Mouse (Mus musculus) kidney, postnatal 4 days (tissue): ENCODE measurements at regions not wholly inside any gene's neighbourhood (a gene's known extent, or its start where the extent isn't known, plus 50 kb on each side); places are given as distances from the start of the nearest gene placed in this dataset.
A peak's percentile ranks its signal among the peaks of the same experiment; 100 is the strongest.
"Not testable (repeated sequence)": the region's sequence is repeated elsewhere in the genome, so short reads cannot be mapped to it uniquely, and the experiment has no call there.

Experiments
- DNase-seq, 2 experiments: peaks; one replicate each; pipeline ENCODE4 v3.0.0; 2021; ENCODE audit warnings: mixed read lengths in 2 of 2

GRCm38 (mm10) chr10:104592009-104592603, 398.3 kb downstream of the Gm4340 start:
- no peak for DNase-seq

DNA sequence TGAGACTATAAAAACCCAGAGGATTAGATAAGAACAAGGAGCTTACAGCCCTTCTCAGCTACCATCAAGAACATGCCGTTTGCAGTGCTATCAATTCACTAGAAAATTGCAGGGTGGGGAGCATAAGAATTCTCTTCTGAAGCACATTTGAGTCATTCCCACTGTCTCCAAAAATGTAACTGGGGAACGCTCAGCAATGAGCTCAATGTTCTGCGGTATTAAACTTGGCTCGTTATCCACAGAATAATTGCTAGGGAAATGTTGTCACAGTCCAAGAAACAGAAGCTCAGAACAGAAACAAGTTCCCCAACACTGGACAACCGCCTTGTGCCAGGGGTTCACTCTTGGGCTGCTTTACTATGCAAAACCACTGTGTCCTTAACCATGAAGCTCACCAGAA, 402.1 kb downstream of the Gm4340 start:
- no peak for DNase-seq

- DNase-seq: no peak
These were observed 433.8 kb downstream of the Gm4340 start for GRCm38 (mm10) chr10:104627629-104628028.

- DNase-seq: no peak
These were observed 457.2 kb downstream of the Gm4340 start for GRCm38 (mm10) chr10:104651020-104651419.

- DNase-seq: no peak
These were observed 466.5 kb downstream of the Gm4340 start for GRCm38 (mm10) chr10:104660298-104660697.

DNA sequence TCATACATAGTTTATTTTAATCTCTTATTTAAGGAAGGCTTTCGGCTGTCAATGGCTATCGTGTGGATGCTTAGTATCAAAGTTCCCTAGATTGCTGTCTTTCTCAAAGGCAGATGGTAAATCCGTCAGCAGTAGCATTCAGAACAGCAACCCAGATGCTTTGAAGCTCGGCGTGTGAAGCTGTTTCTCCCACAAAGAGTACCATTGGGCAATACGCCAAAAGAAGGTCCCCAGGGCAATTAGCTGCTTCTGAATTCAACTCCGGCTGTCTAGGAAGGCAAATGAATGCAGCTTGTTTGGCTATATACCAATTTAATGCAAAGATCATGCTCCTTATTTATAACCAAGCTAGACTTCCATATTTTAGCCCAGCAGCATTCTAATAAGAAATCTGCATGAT, 467.8 kb downstream of the Gm4340 start:
- DNase-seq: peak; percentile 24 to 36

DNA sequence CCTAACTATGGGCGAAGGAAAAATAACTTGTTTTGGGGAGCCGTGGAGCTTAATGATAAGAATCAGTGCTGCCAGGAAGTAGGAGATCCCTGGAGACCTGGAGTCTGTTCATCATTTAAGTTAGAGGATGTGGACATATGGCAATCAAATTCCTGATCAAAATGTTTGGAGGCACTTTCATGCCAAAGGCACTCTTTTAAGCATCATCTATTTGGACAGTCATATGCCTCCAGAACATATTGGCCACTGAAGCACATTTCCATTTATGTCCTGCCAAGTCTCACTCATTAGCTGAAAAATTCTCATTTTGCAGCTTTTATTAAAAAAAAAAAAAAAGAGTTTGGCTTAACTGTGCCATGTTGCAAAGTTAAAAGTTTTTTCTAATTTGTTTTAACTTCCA, 474.4 kb downstream of the Gm4340 start:
- no peak for DNase-seq

DNA sequence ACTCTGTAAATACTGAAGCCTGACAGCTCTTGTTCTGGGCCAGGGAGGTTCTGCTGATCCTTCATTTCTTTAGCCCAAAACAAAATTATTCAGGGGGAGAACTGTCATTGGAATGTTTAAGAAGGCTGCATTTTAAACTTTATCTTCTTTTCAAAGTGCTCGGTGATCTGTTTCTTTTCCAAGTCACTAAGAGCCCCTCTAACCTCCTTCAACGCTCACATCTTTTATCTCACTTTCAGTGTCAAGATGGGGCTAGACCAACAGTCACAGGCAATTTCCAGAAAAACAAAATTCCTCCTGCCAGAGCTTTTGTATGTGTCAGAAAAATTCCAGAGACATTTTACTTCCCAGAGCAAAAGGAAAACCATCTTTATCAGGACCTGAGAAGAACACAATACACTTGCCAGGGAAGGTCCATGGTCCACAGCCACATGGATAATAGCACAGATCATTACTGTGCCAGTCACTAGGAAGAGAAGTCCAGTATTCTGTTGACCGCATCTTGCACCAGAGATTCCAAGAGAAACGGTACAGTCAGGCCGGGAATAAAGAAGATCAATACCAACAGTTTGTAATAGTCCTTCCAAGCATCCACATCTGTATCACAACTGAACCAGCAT, 491.0 kb downstream of the Gm4340 start:
- DNase-seq: no peak

- DNase-seq: no peak
These were observed 492.0 kb downstream of the Gm4340 start for GRCm38 (mm10) chr10:104685857-104686256.

DNA sequence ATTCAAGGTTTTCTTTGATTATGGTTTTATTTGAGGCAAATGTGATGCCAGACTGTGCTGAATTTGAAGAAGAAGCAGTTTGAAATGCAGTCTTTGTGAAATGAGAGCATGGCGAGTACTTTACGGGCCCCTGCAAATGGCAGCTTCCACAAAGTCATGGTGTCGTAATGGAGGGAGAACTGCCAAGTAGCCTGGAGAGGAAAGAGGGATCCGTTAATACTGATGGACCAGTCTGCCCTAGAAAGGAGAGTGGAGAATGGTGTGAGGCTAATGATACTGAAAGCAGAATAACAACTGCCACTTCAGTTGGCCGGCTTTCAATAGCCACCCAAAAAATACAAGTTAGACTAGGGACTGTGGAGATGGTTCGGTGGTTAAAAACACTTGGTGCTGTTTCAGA, 492.8 kb downstream of the Gm4340 start:
- no peak for DNase-seq

DNA sequence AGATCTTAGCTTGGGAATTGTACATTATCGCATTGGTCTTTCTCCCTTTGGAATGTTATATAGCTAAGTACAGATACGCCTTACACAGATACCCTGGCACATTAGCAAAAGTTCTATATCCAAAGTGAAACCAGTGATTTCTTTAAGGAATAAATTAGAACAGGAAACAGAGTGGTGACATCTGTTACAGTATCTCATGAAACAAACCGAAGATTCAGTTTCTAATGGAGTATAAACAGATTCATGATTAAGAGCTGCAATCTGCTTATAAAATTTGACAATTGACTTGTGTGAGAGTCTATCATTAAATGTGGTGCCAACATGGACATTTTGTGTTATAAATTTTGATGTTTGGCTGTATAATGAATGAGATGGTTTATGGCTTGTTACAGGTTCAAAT, 501.1 kb downstream of the Gm4340 start:
- DNase-seq: no peak

GRCm38 (mm10) chr10:104708926-104709325, 515.1 kb downstream of the Gm4340 start:
- DNase-seq: no peak

- not testable (repeated sequence) for DNase-seq
These were observed 519.6 kb downstream of the Gm4340 start for GRCm38 (mm10) chr10:104713281-104713915.
